Mouse (Mus musculus) adrenal gland, postnatal 0 days (tissue): ENCODE data around the gene Mctp2. TPM values are rescaled to one million over a fixed set of nuclear protein-coding genes. Genes with fewer than 3 reads are reported as not detected.

Source experiments
- polyA plus RNA-seq: library from polyadenylated mRNA; unstranded; fragments of >200 nt; fragmentation: Nextera tagmentation; extraction: Ambion mirVana; gene quantifications from 2 replicates; pipeline ENCODE4 v1.2.1, GENCODE M21; 2015

The Mctp2 gene
- polyA plus RNA-seq, result 0.36 and 0.59 TPM in 2 replicates

DNA sequence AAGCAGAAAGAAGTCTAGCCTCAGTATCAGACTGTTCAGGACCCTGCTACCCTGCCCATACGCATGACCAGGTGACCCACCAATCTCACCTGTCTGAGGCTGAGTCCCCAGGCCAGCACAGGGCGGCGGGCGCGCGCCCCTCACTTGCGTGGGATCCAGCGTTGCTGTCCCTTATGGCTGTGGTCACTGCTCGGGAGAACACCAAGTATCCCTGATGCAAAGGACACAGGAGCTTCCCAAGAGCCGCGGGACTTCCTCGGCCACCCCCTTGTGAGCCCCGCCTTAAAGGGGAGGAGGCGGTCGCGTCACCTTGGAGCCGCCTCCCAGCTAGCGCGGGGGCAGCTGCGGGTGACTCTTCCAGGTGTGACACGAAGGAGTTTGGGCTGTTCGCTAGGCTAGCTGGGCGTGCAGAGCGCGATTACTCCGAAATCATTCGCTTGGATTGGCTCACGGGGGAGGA lies at the start of gene Mctp2:
TSS of gene Mctp2 (minus strand) at position 227 of the 460 bp plus-strand sequence.

